Mouse (Mus musculus): ENCODE measurements around the gene Trat1. TPM values are rescaled to one million over a fixed set of nuclear protein-coding genes. Genes with fewer than 3 reads are reported as not detected.
A peak's percentile ranks its signal among the peaks of the same experiment; 100 is the strongest.

The Trat1 gene
- under 1 TPM; 0.47 TPM for total RNA-seq (2021)

DNA sequence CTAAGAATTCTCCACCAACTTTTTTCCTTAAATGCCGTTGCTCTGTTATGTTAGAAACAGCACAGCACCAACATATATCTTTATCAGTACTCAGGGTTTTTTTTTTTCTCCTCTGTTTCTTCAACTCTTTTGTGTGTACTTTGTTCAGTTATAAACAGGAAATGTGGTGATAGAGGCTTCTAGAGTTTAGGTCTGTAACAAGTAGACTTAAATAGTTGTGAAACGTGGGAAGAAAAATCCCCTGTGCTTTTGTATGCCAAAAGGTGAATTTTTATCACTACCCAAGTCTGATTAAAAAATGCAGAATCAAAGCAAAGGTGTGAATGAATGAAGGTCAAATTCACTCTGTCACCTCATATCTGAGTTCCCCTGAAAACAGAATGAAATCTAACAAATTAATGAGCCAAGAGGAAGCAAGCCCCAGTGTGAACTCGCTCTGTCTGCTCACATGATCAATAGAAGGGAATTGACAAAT is at the start of gene Trat1:
Gene Trat1, minus strand, starts transcription at position 51 of the 475 bp plus-strand sequence.
- no peak for DNase-seq (ENCODE audit: extremely low spot score in 1 of 2, low spot score in 1 of 2)

DNA sequence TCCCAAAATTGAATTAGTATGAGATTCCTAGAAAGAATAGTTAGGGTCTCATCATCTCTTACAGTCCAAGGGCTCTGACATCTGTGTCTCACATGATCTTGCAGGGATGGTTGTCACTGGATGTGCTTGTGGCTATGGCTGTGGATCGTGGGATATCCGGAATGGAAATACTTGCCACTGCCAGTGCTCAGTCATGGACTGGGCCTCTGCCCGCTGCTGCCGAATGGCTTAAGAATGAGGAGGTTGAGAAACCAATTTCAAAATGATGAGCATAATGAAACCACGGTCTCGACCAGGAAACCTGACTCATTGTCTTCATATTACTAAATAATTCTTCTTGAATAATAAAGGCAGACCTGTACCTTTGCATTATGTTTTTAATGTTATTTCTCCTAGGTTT is 46.7 kb upstream of the Trat1 start:
- no peak for DNase-seq (ENCODE audit: extremely low spot score in 1 of 2, low spot score in 1 of 2)

DNA sequence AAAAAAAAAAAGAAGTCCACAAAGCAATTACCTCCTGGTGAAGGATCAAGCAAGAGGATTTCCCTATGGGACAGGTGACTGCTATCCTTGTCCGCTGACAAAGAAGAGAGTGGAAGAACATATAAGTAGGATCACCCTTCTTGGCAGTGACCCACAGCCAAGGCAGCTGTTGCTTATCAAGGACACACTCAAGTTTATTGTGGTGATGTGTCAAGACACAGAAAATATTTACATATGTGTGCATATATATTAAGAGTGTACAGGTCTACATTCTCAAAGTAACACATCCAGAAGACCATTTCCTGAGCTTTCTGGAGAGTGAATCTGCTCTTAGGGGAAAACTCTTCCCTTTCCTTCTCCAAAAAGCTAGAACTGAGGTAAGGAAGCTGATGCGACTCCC is 44.9 kb upstream of the Trat1 start, which contains the start of gene Retnlb:
Gene Retnlb, plus strand, starts transcription at position 162 of the 400 bp plus-strand sequence.
- DNase-seq (ENCODE audit: extremely low spot score in 1 of 2, low spot score in 1 of 2), result no peak

DNA sequence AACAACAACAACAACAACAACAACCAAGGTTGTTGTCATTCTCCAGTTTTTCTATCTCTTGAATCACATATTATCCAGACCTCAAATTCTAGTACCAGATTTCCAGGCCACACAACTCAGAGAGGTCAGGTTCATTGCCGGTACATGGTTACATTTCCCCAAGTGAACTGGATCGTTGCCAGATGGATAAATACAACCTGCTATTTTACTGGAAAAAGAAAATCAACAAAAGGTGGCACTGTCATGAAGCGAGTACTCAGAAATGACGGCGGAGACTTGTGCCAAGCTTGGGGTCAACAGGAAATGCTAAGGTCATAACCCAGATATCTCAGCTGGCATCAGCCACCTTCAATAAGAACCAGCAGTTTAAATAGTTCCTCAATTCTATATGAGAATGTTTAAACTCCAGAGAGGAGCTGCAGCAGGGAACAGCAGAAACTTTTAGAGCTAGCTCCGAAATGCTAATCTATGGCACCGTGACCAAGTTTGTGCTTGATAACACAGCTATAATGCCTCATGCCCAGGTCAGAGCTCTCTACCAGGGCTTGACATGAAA is 40.1 kb upstream of the Trat1 start:
- no peak for DNase-seq (ENCODE audit: extremely low spot score in 1 of 2, low spot score in 1 of 2)

DNA sequence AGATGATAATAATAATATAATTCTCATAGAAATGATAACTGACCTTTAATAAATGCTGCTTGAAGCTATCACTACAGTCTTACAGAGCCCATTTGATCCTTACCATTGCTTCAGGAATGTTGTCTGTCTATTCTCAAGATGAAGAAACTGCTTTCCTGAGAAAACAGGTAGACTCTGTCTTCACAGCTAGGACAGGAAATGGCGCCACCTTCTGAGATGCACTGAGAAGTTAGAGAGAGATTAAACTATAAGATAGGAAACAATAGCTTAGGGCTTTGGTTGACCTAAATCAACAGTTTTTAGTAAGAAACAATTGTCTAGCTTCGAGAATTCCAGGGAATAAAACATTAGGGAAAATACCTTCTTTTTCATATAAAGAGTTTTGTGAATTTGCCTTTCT is 37.6 kb upstream of the Trat1 start:
- peak in 1 of 2 experiments; percentile 3 for DNase-seq (ENCODE audit: extremely low spot score in 1 of 2, low spot score in 1 of 2)

DNA sequence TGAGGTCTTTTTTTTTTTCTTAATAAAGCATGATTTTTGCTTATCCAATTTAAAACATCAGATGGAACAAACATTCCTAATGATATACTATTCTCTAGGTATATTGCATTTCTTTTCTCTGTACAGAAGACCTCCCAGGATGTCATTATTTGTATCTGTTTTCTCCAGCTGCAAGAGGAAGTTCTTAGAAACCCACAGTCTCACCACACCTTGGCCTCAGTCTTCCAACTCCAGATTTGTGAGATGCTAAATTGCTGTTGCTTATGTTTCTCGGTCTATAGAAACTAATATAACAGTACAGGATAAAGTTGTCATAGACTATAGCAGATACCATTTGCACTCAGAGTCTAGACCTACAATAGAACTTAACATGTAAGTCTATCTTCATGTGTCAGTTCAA is 34.7 kb upstream of the Trat1 start:
- no peak for DNase-seq (ENCODE audit: extremely low spot score in 1 of 2, low spot score in 1 of 2)

DNA sequence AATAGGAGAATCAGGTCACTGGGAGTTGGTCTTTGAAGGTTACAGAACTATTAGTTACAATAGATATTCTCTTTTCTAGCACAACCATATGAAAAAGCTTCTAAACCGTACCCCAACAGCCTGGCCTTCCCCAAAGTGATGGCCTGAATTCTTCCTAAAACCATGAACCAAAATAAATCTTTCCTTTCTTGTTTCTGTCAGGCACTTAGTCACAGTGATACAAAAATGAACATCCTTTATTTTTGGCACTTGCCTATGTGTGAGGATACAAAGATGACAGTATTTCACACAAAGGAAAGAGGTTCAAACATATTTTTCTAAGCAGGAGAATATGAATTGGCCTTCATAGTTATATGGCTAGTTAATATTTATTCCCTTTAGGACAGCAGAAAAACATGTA is 33.6 kb upstream of the Trat1 start:
- DNase-seq (ENCODE audit: extremely low spot score in 1 of 2, low spot score in 1 of 2), result no peak

DNA sequence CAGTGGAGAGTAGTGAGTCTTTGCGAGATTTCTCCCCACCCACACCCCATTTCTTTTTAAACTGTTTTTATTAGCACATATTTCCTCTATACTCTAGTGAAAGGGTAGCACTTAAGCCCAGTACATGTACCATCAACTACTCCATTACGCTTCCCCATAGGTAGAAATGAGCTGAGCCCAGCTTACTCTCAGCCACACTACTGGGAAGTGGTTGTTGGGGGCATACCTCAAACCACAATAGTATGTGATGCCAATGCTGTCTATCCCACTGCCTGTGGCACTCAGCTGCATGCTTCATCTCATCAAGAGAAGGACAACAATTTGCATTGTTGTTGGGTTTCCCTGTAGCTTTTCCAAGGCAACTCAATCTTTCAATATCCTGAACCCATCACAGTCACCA is 29.1 kb upstream of the Trat1 start:
- no peak for DNase-seq (ENCODE audit: extremely low spot score in 1 of 2, low spot score in 1 of 2)

DNA sequence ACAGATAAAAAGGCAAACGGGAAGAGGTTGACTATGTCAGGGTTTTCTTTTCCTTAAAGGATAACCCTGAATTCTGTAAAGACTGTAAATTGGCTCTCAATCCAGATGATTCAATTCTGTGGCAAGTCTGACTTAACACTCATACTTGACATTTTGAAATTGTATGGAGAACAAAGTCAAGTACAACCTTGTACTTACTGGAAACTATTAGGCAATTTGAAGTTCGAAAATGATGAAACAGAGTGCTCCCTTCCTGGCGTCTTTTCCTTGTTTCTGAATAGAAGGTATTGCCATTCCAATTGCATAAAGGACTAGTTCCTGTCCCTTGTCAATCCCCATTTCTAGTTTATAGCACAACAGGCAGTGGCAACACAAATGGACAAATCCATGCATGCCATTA is 27.6 kb upstream of the Trat1 start:
- DNase-seq (ENCODE audit: extremely low spot score in 1 of 2, low spot score in 1 of 2), result no peak

DNA sequence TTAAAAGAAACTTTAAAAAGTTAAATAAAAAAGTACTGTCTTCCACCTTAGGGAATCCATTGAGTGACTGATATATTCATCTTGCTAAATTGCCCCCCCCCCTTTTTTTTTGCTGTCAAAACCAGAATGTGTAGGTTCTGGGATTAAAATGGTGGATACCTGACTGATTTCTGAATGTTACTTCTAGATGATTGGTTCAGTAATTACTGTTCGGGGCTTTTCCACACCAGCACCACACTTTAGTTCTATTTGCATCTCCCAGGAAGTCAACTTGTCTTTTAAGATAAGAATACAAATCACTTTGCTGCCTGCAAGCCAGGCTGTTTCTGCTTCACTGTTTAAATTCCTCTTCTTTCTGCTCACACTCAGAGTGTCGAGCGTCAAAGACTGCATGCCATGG is 26.5 kb upstream of the Trat1 start:
- no peak for DNase-seq (ENCODE audit: extremely low spot score in 1 of 2, low spot score in 1 of 2)

DNA sequence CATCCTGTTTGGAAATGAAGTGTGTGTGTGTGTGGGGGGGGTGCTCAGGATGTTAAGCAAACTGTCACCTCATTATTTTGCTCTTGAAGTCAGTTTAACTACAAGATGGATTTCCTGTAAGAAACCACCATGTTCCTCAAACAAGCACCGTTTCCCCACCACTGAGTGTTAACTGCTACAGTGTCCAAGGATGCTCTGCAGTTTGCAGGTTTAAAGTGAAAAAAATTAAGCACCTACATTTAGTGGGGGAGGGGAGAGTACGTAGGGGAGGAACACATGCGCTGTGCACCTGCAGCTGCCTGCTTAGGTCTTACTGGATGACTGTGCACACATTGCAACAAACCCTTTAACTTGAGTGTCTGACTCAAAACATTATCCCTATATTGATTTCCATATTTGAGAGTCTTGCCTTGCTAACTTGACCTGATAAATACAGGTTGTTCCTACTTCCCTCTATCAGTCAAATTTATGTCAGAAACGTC is 16.9 kb upstream of the Trat1 start:
- no peak for DNase-seq (ENCODE audit: extremely low spot score in 1 of 2, low spot score in 1 of 2)

DNA sequence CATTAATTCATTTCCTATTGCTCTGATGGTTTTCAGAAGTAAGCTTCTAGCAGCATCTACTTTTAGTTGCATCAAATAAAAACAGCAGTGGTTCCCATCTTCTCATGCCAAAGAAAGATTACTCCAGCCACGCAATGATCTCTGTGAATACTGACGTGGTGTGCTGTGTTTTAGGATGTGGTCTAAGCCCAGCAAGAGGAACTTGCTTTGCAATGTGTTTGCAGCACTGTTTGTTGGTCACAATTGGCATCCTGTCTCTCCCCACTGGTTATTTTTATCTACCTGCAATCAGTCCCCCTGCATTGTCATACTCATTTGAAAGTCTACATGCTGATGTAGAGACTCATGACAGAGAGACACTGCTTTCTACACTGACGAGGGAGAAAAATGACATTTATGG is 14.4 kb upstream of the Trat1 start:
- no peak for DNase-seq (ENCODE audit: extremely low spot score in 1 of 2, low spot score in 1 of 2)

DNA sequence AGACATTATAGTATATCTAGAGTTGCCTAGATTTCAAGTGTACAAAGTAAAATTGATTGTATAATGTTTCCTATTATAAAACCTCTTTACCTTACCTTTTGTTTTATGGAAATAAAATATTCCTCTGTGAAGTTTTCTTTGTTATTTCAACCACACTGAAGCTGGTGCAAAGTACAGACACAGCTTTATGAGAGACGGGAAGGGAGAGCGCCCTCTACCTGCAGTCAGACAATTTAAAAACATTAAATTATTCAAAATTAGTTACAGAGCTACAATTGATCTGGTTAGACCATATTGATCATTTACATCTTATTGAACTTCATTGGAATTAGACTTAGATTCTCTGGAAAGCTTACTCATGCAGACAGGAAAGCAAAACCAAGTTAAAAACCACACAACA is 5.4 kb upstream of the Trat1 start:
- no peak for DNase-seq (ENCODE audit: extremely low spot score in 1 of 2, low spot score in 1 of 2)

DNA sequence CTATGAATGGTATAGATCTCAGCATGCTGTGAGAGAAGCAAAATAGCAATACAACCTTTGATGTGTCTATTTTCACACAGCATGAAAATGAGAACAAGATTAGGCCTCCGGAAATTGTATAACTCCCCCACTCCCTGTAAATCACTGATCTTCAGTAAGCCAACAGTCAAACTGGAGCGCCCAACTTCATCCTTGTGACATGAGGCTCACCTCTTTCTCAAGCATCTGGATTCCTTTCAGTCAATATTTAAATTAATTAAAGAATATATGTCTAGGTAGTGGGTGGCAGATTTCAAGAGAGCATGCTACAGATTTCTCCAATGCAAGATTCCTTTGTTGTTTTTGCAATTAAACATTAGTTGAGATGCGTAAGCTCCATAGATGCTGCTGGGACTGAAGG is 2.6 kb downstream of the Trat1 start:
- DNase-seq (ENCODE audit: extremely low spot score in 1 of 2, low spot score in 1 of 2), result no peak

DNA sequence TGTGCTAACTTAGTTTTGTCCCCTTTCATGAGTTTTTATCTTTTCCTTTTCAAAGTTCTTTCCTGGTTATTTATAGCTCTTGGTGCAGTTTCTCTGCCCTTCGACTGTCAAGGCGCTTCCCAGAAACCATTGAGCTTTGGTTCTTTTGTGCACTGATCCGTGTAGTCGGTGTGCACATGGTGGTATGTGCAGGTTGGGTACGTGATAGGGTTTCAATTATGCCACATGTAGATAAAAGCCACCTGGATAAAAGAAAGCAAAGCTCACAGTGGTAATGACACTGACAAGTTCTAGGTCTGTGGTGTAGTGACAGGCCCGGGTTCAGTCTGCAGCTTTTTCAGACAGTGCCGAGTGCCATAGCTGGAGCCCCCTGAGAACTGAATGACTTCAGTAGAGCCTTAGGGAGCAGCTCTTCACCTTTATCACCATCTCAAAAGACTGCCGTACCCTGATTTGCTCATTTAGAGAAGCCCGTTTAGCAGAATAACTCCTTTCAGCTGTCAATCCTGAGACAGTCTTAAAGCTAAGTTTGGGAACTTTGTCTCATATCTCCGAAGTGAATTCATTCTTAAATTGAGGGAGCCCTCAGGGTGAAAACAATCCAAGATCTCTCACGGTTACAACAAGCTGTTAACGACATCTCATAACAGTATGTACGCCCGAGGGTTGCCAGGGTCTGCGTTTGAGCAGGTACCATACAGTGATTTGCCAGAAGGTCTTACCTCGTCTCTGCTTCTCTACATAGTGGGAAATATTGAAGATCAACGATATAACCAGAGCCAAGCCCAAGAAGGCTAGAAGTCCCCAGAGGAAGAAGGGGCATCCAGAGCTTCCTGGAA is 11.0 kb downstream of the Trat1 start:
- no peak for DNase-seq (ENCODE audit: extremely low spot score in 1 of 2, low spot score in 1 of 2)

DNA sequence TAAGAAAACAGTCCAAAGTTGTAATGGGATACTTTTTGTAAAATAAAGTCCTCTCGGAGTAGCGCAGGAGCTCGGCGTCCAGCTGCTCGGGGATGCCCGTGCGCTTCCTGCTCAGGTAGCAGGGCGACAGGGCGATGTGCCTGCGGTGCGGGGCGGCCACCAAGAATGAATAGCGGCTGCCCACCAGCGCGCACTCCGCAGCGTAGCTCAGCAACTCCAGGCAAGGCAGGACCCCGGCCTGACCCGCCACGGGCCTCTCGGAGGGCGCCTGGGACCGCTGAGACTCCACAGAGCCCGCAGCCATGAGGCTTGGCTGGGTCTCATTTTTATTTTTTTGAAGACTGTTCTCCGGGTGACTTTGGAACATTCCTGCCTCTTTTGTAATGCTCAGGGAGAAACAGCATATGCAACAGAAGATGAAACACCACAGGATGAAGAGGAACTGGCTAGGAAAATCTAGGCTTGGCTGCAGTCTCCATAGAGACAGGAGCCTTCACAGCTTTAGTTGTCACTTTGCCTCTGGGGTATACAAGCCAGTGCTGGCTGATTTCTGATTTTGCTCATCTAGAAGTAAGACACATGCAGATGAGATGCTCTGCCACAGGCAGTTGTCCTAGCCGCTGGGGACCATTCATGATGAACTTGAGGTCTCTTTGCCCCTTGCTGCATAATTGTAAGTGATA is 21.5 kb downstream of the Trat1 start:
- no peak for DNase-seq (ENCODE audit: extremely low spot score in 1 of 2, low spot score in 1 of 2)

DNA sequence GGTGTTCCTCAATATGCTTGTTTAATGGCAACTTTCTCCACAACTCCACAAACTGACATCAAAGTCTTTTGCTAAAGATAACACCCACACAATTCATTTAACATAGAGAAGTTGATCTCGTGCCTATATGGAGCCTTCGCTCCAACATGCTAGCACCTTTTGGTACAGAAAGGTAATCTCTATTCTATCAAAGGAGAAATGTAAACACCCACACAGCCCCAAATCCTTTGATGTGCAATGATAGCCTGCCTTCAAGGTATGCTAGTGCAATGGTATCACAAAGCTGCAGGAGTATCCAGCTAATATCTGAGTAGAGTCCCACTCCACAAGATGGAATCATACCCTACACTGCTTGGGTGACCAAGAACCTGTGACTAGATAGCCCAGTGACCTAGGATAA is 26.4 kb downstream of the Trat1 start:
- DNase-seq (ENCODE audit: extremely low spot score in 1 of 2, low spot score in 1 of 2), result no peak

DNA sequence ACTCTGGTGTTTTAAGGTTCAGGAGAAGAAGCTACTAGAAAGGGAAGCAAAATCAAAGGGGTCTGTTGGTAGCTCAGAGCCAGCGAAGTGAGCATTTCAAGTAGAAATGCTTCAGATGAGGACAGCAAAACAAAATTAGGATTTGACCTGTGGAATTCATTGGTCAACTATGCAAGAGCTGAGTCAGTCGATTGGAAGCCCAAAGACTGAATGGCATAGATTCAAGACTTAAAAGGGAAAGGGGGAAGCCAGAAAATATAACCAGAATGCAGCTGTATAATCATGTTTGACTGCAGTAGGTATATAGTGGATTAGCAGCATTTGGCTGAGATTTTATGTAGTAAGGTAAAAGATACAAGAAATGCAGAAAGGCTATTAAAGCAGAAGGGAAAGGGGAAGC is 26.8 kb downstream of the Trat1 start:
- DNase-seq (ENCODE audit: extremely low spot score in 1 of 2, low spot score in 1 of 2), result no peak

DNA sequence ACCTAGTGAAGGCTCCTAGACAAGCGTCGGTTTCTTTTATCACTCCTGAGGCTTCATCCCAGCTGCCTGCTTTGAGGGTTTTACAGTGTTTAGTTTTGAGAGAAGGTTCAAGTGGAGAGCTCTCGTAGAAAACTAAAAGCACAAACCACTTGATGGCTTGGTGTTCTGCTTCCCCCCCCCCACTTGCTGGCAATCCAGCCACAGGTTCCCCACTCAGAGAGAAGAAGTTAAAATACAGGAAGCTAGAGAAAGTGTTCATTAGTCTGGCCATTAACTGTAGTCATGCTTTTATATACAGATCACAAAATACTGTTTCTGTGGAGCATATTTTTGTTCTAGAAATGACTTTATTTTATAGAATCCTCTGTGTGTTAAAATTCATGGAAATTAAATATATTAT is 30.3 kb downstream of the Trat1 start:
- DNase-seq (ENCODE audit: extremely low spot score in 1 of 2, low spot score in 1 of 2), result no peak

DNA sequence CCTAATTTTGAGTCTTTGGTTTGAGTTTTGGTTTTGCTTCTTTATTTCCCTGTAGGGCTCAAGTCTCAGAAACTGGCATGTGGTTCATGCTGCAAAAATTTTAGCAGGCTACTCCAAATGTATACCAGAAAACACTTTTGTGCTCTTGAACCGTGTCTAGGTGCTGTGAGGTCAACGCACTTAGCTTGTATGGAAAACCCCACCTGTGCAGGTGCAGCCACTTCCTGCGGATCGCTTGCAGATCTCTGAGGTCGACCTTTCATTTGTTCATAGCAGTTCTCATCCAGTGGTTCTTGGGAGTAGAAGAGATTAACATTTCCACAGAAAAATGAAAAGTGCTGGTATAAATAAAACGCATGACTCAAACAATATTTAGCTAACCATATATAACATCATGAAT is 31.8 kb downstream of the Trat1 start:
- DNase-seq (ENCODE audit: extremely low spot score in 1 of 2, low spot score in 1 of 2), result no peak

DNA sequence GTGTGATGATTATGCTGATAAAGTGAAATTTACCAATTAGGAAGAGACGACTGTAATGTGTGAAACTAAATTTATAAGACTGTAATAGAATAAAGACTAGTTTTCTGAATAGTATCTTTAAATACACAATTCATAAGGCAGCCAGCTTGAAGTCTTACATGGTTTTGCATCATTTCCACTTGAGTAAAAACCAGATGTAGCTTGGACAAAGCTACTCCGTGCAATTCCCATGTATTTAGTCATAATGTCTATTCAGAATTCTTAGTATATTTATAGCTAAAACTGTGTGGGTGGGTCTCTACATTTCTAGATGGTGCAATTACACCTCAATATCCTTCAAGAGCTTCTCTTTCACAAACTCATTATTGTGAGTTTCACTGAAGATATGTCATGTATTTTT is 33.4 kb downstream of the Trat1 start:
- no peak for DNase-seq (ENCODE audit: extremely low spot score in 1 of 2, low spot score in 1 of 2)
